Mouse (Mus musculus): ENCODE measurements around the gene Polr2m. TPM values are rescaled to one million over a fixed set of nuclear protein-coding genes. Genes with fewer than 3 reads are reported as not detected.

Polr2m gene
- polyA plus RNA-seq, 1 experiment from 2014 or later: 254 TPM

DNA sequence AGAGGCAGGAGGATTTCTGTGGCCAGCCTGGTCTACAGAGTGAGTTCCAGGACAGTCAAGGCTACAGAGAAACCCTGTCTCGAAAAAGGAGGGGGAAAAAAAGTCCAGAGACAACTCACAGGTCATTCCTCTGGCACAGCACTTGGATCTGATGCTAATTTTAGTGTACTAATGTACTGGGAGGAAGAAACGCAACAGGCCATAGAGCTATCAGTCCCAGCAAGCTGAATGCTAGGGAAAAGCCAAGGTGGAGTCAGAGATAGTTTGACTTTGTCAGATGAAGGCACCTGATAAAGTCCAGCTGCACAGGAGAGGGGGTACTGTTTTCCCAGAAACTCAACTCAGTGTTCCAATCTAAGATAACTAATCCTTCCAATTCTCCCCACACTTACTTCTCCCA lies 5.4 kb downstream of the Polr2m start:
- Histone ChIP-seq H3K9me3 (ENCODE audit: control insufficient read depth, low read length) (no peaks in the 10 kb centered on the region), H3K4me1 (ENCODE audit: control insufficient read depth, insufficient read depth, low read length) (peaks cover 11% of the 10 kb centered on the region), H3K27ac (ENCODE audit: low read depth, low read length) (no peak overlapping the region), H3K4me2 (ENCODE audit: low read depth, low read length) (no peak overlapping the region), H3K4me3 (ENCODE audit: low read depth, low read length) (no peak overlapping the region), H3K36me3 (ENCODE audit: control insufficient read depth, insufficient read depth, low read length) (peaks cover 55% of the 10 kb centered on the region), H3K9ac (replicated peaks; ENCODE audit: low read depth, low read length) (no peak overlapping the region), H3K27me3 (ENCODE audit: control insufficient read depth, insufficient read depth, low read length) (no peaks in the 10 kb centered on the region)
- WGBS: 92% methylated on average over 2 of the region's 2 CpGs
- no peak for ATAC-seq (ENCODE audit: low read depth)

DNA sequence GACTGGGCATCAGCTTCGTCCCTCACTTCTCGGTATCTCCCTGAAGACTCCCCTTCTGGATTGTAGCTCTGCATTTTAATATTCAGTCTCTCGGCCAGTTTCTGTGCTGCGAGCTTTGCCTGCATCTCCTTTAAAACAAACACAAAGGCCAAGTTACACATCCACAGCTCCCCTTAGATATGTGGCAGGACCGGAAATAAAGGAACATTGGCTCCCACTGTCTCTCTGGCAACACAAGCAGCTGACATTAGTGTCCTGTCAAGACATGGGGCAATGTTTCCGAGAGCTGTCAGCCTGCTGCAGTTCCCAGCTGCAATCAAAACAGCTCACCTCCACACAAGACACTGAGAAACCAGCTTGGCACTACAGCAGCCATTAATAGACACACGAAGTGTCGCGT lies 6.3 kb downstream of the Polr2m start:
- ATAC-seq (ENCODE audit: low read depth): no peak

DNA sequence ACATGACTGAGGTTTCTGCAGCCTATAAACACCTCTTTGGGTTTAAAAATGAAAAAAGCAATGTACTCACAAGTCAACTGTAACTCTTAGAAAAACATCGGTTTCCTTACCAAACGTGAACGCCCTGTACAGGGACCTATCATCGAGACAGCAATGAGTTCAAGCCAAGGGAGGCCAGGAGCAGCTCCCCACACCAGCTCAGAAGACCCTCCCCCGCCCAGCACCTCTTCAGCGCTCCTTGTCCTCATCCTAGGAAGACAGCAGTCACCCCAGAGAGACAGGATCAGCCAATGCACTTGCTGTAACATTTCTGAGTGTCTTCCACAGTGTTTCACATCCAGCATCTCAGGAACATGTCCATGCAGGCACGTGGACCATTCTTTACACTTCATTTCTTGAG lies 7.1 kb downstream of the Polr2m start:
- 97% methylated on average over 7 of the region's 7 CpGs for WGBS
- Histone ChIP-seq H3K4me1 (ENCODE audit: control insufficient read depth, insufficient read depth, low read length) (no peaks in the 10 kb centered on the region), H3K36me3 (ENCODE audit: control insufficient read depth, insufficient read depth, low read length) (peaks cover 55% of the 10 kb centered on the region), H3K9ac (replicated peaks; ENCODE audit: low read depth, low read length) (no peak overlapping the region), H3K27ac (ENCODE audit: low read depth, low read length) (no peak overlapping the region), H3K9me3 (ENCODE audit: control insufficient read depth, low read length) (no peaks in the 10 kb centered on the region), H3K4me3 (ENCODE audit: low read depth, low read length) (no peak overlapping the region), H3K27me3 (ENCODE audit: control insufficient read depth, insufficient read depth, low read length) (no peaks in the 10 kb centered on the region), H3K4me2 (ENCODE audit: low read depth, low read length) (no peak overlapping the region)
- no peak for ATAC-seq (ENCODE audit: low read depth)

More for the DNA sequence above, 6.3 kb downstream of the Polr2m start:
- peaks cover 5% of the 10 kb centered on the region for H3K4me1 ChIP-seq (ENCODE audit: control insufficient read depth, insufficient read depth, low read length)
- H3K4me2 ChIP-seq (ENCODE audit: low read depth, low read length): no peak overlapping the region
- H3K9ac ChIP-seq (replicated peaks; ENCODE audit: low read depth, low read length): no peak overlapping the region
- no peaks in the 10 kb centered on the region for H3K9me3 ChIP-seq (ENCODE audit: control insufficient read depth, low read length)
- no peaks in the 10 kb centered on the region for H3K27me3 ChIP-seq (ENCODE audit: control insufficient read depth, insufficient read depth, low read length)
- H3K36me3 ChIP-seq (ENCODE audit: control insufficient read depth, insufficient read depth, low read length): peaks cover 55% of the 10 kb centered on the region
- H3K4me3 ChIP-seq (ENCODE audit: low read depth, low read length): no peak overlapping the region
- WGBS: 96% methylated on average over 9 of the region's 9 CpGs
- H3K27ac ChIP-seq (ENCODE audit: low read depth, low read length): no peak overlapping the region

DNA sequence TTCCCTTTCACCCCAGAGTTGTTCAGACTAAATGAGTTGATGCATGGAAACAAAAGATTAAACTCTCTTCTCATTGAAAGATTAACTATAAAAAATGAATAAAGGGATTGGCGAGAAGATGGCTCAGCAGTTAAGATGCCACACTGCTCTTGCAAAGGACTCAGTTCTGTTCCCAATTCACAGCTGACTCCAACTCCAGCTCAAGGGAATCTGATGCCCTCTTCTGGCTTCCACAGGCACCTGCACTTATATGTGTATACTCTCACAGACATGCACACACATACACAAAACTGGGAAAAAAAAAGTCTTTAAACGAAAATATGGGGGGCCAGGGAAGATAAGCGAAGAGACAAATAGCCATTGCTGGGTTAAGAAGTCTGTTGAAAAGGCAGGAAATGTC lies 9.1 kb downstream of the Polr2m start:
- Histone ChIP-seq H3K36me3 (ENCODE audit: control insufficient read depth, insufficient read depth, low read length) (peaks cover 42% of the 10 kb centered on the region), H3K27ac (ENCODE audit: low read depth, low read length) (no peak overlapping the region), H3K9me3 (ENCODE audit: control insufficient read depth, low read length) (no peaks in the 10 kb centered on the region), H3K4me2 (ENCODE audit: low read depth, low read length) (no peak overlapping the region), H3K4me1 (ENCODE audit: control insufficient read depth, insufficient read depth, low read length) (no peaks in the 10 kb centered on the region), H3K9ac (replicated peaks; ENCODE audit: low read depth, low read length) (no peak overlapping the region), H3K4me3 (ENCODE audit: low read depth, low read length) (no peak overlapping the region), H3K27me3 (ENCODE audit: control insufficient read depth, insufficient read depth, low read length) (no peaks in the 10 kb centered on the region)
- no peak for ATAC-seq (ENCODE audit: low read depth)
- 97% methylated on average over 3 of the region's 3 CpGs for WGBS

DNA sequence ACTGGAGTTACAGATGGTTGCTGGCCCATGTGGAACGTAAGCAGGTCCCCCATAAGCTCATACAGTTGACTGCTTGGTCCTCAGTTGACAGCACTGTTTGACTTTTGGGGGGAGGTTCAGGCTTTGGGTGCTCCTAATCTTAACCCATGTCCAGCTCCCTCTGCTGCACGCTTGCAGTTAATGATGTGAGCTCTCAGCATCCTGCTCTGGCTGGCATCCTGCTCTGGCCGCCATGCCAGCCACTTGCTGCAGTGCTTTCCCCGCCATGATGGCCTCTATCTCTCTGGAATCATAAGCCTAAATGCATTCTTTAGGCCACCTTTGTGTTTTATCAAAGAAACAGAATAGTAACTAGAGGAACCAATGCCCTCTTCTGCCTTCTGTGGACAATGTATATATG lies 10.2 kb downstream of the Polr2m start:
- Histone ChIP-seq H3K9ac (replicated peaks; ENCODE audit: low read depth, low read length) (no peak overlapping the region), H3K27ac (ENCODE audit: low read depth, low read length) (no peak overlapping the region), H3K36me3 (ENCODE audit: control insufficient read depth, insufficient read depth, low read length) (peaks cover 31% of the 10 kb centered on the region), H3K9me3 (ENCODE audit: control insufficient read depth, low read length) (no peaks in the 10 kb centered on the region), H3K4me1 (ENCODE audit: control insufficient read depth, insufficient read depth, low read length) (no peaks in the 10 kb centered on the region), H3K4me3 (ENCODE audit: low read depth, low read length) (no peak overlapping the region), H3K4me2 (ENCODE audit: low read depth, low read length) (no peak overlapping the region), H3K27me3 (ENCODE audit: control insufficient read depth, insufficient read depth, low read length) (no peaks in the 10 kb centered on the region)
- ATAC-seq (ENCODE audit: low read depth): no peak
- 97% methylated on average over 4 of the region's 4 CpGs for WGBS

DNA sequence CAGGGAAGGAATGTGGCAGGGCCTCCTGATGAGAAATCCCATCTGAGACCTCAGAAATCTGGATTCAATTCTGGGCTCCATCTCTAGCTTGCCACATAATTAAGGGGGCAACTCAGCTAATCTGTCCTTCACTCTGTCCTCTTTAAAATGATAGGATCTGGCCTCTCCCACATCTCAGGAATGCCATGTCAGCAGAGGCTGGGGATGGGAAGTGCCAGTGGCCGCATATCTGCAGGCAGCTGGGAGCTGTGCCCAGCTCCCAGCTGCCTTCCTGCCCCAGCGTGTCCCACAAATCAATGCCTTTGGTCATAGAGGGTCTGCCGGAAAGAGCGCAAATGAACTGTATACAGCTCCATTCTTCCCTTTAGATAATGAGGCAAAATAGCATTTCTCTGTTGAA lies 18.3 kb downstream of the Polr2m start:
- Histone ChIP-seq H3K4me3 (ENCODE audit: low read depth, low read length) (no peak overlapping the region), H3K9me3 (ENCODE audit: control insufficient read depth, low read length) (no peaks in the 10 kb centered on the region), H3K27me3 (ENCODE audit: control insufficient read depth, insufficient read depth, low read length) (no peaks in the 10 kb centered on the region), H3K27ac (ENCODE audit: low read depth, low read length) (no peak overlapping the region), H3K4me1 (ENCODE audit: control insufficient read depth, insufficient read depth, low read length) (no peaks in the 10 kb centered on the region), H3K36me3 (ENCODE audit: control insufficient read depth, insufficient read depth, low read length) (no peaks in the 10 kb centered on the region), H3K4me2 (ENCODE audit: low read depth, low read length) (no peak overlapping the region), H3K9ac (replicated peaks; ENCODE audit: low read depth, low read length) (no peak overlapping the region)
- ATAC-seq (ENCODE audit: low read depth): no peak
- WGBS: 63% methylated on average over 4 of the region's 4 CpGs

DNA sequence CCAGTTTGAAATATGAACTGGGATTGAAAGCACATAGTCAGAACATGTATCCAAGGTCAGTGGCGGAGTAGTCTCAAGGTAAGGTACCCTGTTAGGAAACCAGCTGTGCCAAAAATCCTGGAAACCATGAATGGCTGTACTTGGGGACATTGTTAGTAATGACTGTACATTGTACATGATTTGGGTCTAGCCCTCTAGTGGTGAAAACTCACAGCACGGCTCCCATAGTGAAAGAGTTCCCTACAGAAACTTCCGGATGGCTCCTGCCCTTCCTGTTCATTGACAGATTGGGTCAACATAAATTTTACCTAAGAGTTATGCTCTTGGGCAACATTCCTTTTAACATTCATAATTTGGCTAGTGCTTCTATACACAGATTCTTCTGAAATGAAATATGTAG lies 19.6 kb downstream of the Polr2m start:
- no peak for ATAC-seq (ENCODE audit: low read depth)
- Histone ChIP-seq H3K4me3 (ENCODE audit: low read depth, low read length) (no peak overlapping the region), H3K9ac (replicated peaks; ENCODE audit: low read depth, low read length) (no peak overlapping the region), H3K27me3 (ENCODE audit: control insufficient read depth, insufficient read depth, low read length) (no peaks in the 10 kb centered on the region), H3K4me1 (ENCODE audit: control insufficient read depth, insufficient read depth, low read length) (no peaks in the 10 kb centered on the region), H3K27ac (ENCODE audit: low read depth, low read length) (no peak overlapping the region), H3K4me2 (ENCODE audit: low read depth, low read length) (no peak overlapping the region), H3K36me3 (ENCODE audit: control insufficient read depth, insufficient read depth, low read length) (no peaks in the 10 kb centered on the region), H3K9me3 (ENCODE audit: control insufficient read depth, low read length) (no peaks in the 10 kb centered on the region)
- 86% methylated on average over 3 of the region's 3 CpGs for WGBS

DNA sequence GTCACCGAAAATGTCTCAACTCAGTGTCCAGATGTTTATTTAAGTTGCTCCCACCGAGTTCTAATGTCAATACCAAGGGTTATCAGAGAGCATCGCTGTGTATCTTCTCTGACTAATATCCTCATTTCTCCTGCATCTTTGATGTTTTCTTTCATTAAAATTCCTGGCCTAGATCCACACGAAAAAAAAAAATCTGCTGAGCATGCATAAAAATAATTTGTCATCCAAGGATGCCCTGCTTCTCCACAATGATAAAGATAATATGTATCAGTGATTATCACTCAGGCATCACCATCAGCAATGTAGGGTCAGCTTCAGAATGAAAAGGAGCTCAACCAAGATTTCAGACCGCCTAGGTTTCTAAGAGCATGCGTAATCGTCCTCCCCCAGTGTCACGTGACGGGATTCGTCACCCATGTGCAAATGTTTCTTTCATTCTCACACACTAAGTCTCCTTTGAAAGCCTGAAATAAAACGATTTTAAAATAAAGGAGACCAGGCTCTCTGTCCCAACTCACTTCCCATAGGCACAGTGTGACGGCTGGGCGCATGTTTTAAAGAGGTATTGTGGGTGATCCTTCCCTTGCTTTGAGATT lies 22.6 kb downstream of the Polr2m start:
- no peaks in the 10 kb centered on the region for H3K27me3 ChIP-seq (ENCODE audit: control insufficient read depth, insufficient read depth, low read length)
- no peak overlapping the region for H3K27ac ChIP-seq (ENCODE audit: low read depth, low read length)
- H3K4me1 ChIP-seq (ENCODE audit: control insufficient read depth, insufficient read depth, low read length): no peaks in the 10 kb centered on the region
- no peak overlapping the region for H3K4me2 ChIP-seq (ENCODE audit: low read depth, low read length)
- no peak overlapping the region for H3K4me3 ChIP-seq (ENCODE audit: low read depth, low read length)
- H3K9ac ChIP-seq (replicated peaks; ENCODE audit: low read depth, low read length): no peak overlapping the region
- ATAC-seq (ENCODE audit: low read depth): no peak
- no peaks in the 10 kb centered on the region for H3K36me3 ChIP-seq (ENCODE audit: control insufficient read depth, insufficient read depth, low read length)
- WGBS: 77% methylated on average over 13 of the region's 13 CpGs
- no peaks in the 10 kb centered on the region for H3K9me3 ChIP-seq (ENCODE audit: control insufficient read depth, low read length)

DNA sequence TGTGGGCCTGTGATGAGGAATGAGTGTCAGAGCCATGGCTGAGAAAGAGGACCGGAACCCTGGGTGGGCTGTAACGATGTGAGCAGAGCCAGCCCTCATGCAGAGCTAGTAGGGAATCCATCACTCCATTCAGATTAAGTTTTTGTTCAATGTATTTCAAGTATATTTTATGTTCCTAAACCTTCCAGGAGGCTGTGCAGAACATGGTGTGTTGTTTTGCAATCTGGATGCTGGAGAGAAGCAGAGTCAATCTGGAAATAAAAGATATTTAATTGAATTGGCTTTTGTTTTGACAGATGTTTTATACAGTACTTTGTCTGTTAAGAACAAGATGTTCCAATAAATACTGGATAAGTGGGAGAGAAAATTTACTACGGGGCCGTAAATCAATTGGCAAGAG lies 29.0 kb downstream of the Polr2m start:
- Histone ChIP-seq H3K4me3 (ENCODE audit: low read depth, low read length) (no peak overlapping the region), H3K27me3 (ENCODE audit: control insufficient read depth, insufficient read depth, low read length) (no peaks in the 10 kb centered on the region), H3K4me2 (ENCODE audit: low read depth, low read length) (no peak overlapping the region), H3K27ac (ENCODE audit: low read depth, low read length) (no peak overlapping the region), H3K9ac (replicated peaks; ENCODE audit: low read depth, low read length) (no peak overlapping the region), H3K36me3 (ENCODE audit: control insufficient read depth, insufficient read depth, low read length) (no peaks in the 10 kb centered on the region), H3K4me1 (ENCODE audit: control insufficient read depth, insufficient read depth, low read length) (no peaks in the 10 kb centered on the region), H3K9me3 (ENCODE audit: control insufficient read depth, low read length) (no peaks in the 10 kb centered on the region)
- 76% methylated on average over 4 of the region's 4 CpGs for WGBS
- ATAC-seq (ENCODE audit: low read depth): no peak

All from neural tube, embryonic 14.5 days (tissue).